Mouse (Mus musculus) megakaryocyte, embryonic 14.5 days (primary cell): Measurements from ENCODE around the gene Rcor1. TPM values are rescaled to one million over a fixed set of nuclear protein-coding genes. Genes with fewer than 3 reads are reported as not detected.
A peak's percentile ranks its signal among the peaks of the same experiment; 100 is the strongest.

Experiments used
- H3K27me3 ChIP-seq: replicated peaks from 2 replicates; pipeline ENCODE3; 2012; ENCODE audit warnings: inconsistent platforms
- H3K36me3 ChIP-seq: replicated peaks from 2 replicates; pipeline ENCODE3; 2012; ENCODE audit warnings: low read length, inconsistent platforms, mixed read lengths
- H3K4me1 ChIP-seq: 2 replicates; pipeline ENCODE4 v1.6.1; 2012; ENCODE audit warnings: inconsistent platforms
- H3K4me3 ChIP-seq: replicated peaks from 2 replicates; pipeline ENCODE3; 2012; ENCODE audit warnings: moderate library complexity, mild to moderate bottlenecking, inconsistent platforms
- H3K9me3 ChIP-seq: 2 replicates; pipeline ENCODE4 v1.6.1; 2012; ENCODE audit warnings: inconsistent platforms
- FLI1 ChIP-seq: IDR thresholded peaks from 2 replicates; pipeline ENCODE4 v1.6.1; 2012; ENCODE audit warnings: low read length, inconsistent platforms, mixed read lengths
- GATA1 ChIP-seq: IDR thresholded peaks from 3 replicates; pipeline ENCODE4 v1.6.1; 2012; ENCODE audit warnings: mixed read lengths, low read length, inconsistent platforms, borderline replicate concordance
- polyA plus RNA-seq: library from polyadenylated mRNA; stranded (reverse); fragments of >175 nt; gene quantifications from 2 replicates; pipeline ENCODE4 v1.2.3, GENCODE M21; 2012; ENCODE audit warnings: low replicate concordance; ENCODE audit not compliant: insufficient read depth

The Rcor1 gene
- polyA plus RNA-seq, 1 experiment, result 2.9 TPM

DNA sequence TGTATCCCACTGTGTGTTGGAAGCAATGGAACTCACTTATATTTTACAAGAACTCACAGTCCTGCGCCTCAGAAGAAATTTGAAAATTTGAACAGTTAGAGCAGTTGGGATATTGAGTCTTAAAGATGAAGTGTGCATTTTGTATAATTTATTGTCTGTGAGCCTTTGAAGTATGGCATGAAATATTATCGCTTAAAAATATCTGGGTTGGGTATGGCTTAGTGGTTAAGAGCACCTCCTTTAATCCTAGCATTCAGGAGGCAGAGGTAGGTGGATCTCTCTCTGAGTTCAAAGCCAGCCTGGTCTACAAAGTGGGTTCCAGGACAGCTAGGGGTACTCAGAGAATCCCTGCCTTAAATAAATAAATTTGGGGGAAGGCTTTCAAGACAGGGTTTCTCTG lies 20.1 kb upstream of the Rcor1 start:
- Histone ChIP-seq H3K4me3 (no peak overlapping the region), H3K4me1 (peaks cover 54% of the 10 kb centered on the region), H3K9me3 (no peaks in the 10 kb centered on the region), H3K36me3 (no peaks in the 10 kb centered on the region), H3K27me3 (peaks cover 4% of the 10 kb centered on the region)
- no peak for TF ChIP-seq FLI1
- TF ChIP-seq GATA1, result no peak

- no peak for TF ChIP-seq GATA1
- TF ChIP-seq FLI1, result no peak
- peaks cover 7% of the 10 kb centered on the region for H3K27me3 ChIP-seq
- H3K9me3 ChIP-seq, result peaks cover 3% of the 10 kb centered on the region; the same call in 1 of the 2 replicates
- H3K36me3 ChIP-seq, result no peaks in the 10 kb centered on the region
- H3K4me3 ChIP-seq, result no peak overlapping the region
- peaks cover 47% of the 10 kb centered on the region for H3K4me1 ChIP-seq
Observed at GRCm38 (mm10) chr12:111021138-111021537, 18.0 kb upstream of the Rcor1 start.

GRCm38 (mm10) chr12:111021577-111021976 lies 17.6 kb upstream of the Rcor1 start:
- TF ChIP-seq GATA1 (no peak), FLI1 (no peak)
- H3K27me3 ChIP-seq, result peaks cover 8% of the 10 kb centered on the region
- H3K9me3 ChIP-seq, result peaks cover 3% of the 10 kb centered on the region; the same call in 1 of the 2 replicates
- no peaks in the 10 kb centered on the region for H3K36me3 ChIP-seq
- H3K4me3 ChIP-seq, result no peak overlapping the region
- H3K4me1 ChIP-seq, result peaks cover 44% of the 10 kb centered on the region

DNA sequence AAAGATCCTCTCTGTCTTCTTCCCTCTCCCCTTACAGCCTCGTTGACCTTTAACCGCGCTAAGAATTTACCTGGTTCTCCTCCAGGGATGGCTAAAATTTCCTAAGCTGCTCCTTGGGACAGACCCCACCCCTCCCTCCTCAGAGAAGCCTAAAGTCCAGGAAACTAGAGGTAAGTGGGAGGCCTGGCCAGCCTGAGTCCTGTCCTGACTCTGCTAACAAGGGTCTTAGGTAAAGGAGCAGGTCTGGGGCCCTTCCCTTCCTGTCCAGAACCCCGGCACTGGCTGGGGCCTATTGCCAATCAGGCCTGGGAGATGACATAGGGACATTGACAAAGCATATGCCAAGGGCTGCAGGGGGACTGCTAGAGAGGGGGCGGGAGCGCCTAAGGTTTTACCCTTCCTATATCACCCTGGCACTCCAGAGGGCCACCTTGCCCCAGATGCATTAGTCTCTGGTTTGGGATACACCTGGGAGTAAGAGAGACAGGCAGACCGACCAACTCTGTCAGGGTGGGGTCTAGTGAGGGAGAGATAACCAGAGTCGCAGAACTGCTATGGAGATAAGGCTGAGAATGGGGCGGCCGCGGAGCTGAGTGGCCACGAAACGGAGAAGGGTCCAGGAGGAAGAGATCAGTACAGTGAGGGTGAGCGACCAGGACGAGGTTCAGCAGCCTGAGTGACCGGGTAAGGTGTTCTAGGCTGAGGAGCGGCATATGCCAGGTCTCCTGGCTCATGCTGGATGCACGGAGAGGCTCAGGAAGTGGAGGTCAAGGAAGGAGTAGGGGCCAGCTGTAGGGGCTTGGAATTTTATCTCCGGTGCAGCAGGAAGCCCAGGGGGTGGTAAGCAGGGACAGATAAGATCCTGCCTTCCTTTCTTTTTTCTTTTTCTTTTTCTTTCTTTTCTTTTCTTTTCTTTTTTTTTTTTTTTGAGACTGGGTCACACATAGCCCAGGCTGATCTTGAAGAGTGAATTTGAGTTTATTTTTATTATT lies 10.7 kb upstream of the Rcor1 start:
- Histone ChIP-seq H3K4me1 (peaks cover 43% of the 10 kb centered on the region), H3K27me3 (peaks cover 10% of the 10 kb centered on the region), H3K4me3 (peak overlapping the region; percentile 69), H3K9me3 (peaks cover 3% of the 10 kb centered on the region; the same call in 1 of the 2 replicates), H3K36me3 (no peaks in the 10 kb centered on the region)
- TF ChIP-seq FLI1 (no peak), GATA1 (no peak)

DNA sequence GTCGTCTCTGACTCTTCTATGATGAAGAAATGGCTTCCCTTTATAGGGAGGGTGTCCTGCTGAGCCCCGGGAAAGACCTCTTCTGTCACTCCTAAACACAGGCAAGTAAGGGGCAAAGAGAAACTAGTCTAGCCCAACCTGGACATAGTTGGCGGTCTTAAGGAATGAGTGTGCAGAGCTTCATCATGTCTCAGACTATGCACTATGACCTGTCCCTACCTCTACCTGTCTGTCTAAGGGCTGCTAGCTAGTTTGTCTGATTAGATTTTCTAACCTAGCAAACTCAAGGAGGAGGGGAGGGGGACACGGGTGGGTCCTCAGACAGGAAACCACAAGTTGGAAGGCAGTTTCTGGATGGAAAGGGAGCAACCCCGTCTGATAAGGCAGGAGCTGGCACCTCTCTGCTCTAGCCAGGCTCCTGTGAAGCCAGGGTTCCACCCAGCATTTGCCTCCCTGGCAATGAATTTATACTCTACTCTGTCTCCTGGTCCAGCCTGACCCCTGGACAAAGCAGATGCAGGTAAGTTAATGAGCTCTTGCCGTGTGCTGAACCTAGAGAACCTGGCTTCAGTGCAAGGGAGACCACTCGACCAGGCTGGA lies 9.8 kb upstream of the Rcor1 start:
- H3K4me1 ChIP-seq, result peaks cover 44% of the 10 kb centered on the region
- no peaks in the 10 kb centered on the region for H3K36me3 ChIP-seq
- no peak for TF ChIP-seq GATA1
- peaks cover 3% of the 10 kb centered on the region; the same call in 1 of the 2 replicates for H3K9me3 ChIP-seq
- H3K27me3 ChIP-seq, result peaks cover 10% of the 10 kb centered on the region
- peak overlapping the region; percentile 33 for H3K4me3 ChIP-seq

DNA sequence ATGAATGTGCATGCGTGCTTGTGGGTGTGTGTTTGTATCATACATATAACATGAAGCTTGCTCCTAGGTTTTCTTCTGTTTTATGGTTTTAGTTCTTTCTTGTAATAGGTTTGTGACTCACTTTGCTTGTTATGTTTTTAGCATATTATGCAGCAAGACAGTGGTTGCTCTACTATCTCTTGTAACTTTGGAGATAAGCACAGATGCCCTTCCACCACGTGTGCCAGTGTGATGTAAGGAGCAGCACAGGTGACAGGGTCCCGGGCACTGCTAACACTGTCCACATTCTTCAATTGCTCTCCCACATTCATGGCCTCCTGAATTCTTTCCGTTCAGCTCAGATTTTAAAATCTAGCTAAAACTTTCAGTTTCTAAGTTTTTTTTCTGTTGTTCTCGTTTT lies 6.3 kb upstream of the Rcor1 start:
- TF ChIP-seq FLI1 (no peak), GATA1 (no peak)
- H3K9me3 ChIP-seq, result no peaks in the 10 kb centered on the region
- no peaks in the 10 kb centered on the region for H3K36me3 ChIP-seq
- peaks cover 6% of the 10 kb centered on the region for H3K27me3 ChIP-seq
- H3K4me1 ChIP-seq, result peaks cover 73% of the 10 kb centered on the region
- H3K4me3 ChIP-seq, result no peak overlapping the region

GRCm38 (mm10) chr12:111035182-111035824 lies 3.8 kb upstream of the Rcor1 start:
- no peaks in the 10 kb centered on the region for H3K27me3 ChIP-seq
- H3K9me3 ChIP-seq, result no peaks in the 10 kb centered on the region
- no peaks in the 10 kb centered on the region for H3K36me3 ChIP-seq
- TF ChIP-seq GATA1 (no peak), FLI1 (no peak)
- peaks cover 63% of the 10 kb centered on the region for H3K4me1 ChIP-seq
- peak overlapping the region; percentile 86 for H3K4me3 ChIP-seq

DNA sequence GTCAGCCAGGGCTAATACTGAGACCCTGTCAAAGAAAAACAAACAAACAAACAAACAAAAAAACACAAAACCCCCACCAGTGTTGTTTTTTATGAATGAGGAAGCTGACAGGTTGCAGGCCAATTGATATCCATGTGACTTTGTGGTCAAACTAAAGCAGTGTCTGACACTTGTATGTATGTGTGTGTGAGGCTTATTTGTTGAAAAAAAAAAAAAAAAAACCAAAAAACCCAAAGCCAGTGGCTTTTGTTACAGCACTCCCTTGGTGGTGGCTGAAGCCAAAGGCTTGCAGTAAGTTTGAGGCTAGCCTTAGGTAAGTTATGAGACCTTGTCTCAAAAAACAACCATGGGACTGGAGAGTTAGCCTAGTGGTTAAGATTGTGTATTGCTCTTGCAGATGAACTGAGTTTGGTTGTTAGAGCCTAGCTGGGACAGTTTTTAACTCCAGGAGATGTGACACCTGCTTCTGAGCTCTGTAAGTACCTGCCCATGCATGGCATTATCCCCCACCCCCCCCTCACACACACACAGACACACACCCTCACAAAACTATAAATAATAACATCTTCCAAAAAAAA lies 2.9 kb upstream of the Rcor1 start:
- TF ChIP-seq GATA1, result no peak
- no peak for TF ChIP-seq FLI1
- H3K4me3 ChIP-seq, result peak overlapping the region; percentile 86
- peaks cover 68% of the 10 kb centered on the region for H3K4me1 ChIP-seq
- no peaks in the 10 kb centered on the region for H3K27me3 ChIP-seq
- H3K9me3 ChIP-seq, result no peaks in the 10 kb centered on the region
- H3K36me3 ChIP-seq, result no peaks in the 10 kb centered on the region
